Mouse (Mus musculus) myocyte (in vitro differentiated cells): Measurements from ENCODE around the gene Stpg3.

Experiments
- CEBPB ChIP-seq: IDR thresholded peaks from 2 replicates; pipeline ENCODE4 v1.6.1; 2011; ENCODE audit warnings: mild to moderate bottlenecking, moderate library complexity; ENCODE audit not compliant: poor library complexity, insufficient read depth, severe bottlenecking
- E2F4 ChIP-seq: IDR thresholded peaks from one replicate; pipeline ENCODE4 v1.6.1; 2011; ENCODE audit warnings: mild to moderate bottlenecking, control low read depth, moderate library complexity; ENCODE audit not compliant: insufficient read depth
- MAX ChIP-seq: IDR thresholded peaks from one replicate; pipeline ENCODE4 v1.6.1; 2011; ENCODE audit warnings: low read depth, mild to moderate bottlenecking, control low read depth
- MYOD1 ChIP-seq, 3 experiments: IDR thresholded peaks; one replicate each; pipeline ENCODE4 v1.6.1; 2011; ENCODE audit warnings: control low read depth in 2 of 3, low read depth in 2 of 3, mild to moderate bottlenecking in 2 of 3, moderate library complexity in 1 of 3; ENCODE audit not compliant: insufficient read length in 2 of 3, control insufficient read depth in 1 of 3
- MYOG ChIP-seq, 3 experiments: IDR thresholded peaks; one replicate each; pipeline ENCODE4 v1.6.1; 2011; ENCODE audit warnings: control low read depth in 2 of 3, low read depth in 2 of 3, mild to moderate bottlenecking in 2 of 3; ENCODE audit not compliant: insufficient read length in 2 of 3, control insufficient read depth in 1 of 3, insufficient read depth in 1 of 3
- POLR2A ChIP-seq: IDR thresholded peaks from one replicate; pipeline ENCODE4 v1.6.1; 2011; ENCODE audit warnings: low read depth, mild to moderate bottlenecking, control low read depth, moderate library complexity; ENCODE audit not compliant: insufficient read length
- POLR2AphosphoS2 ChIP-seq: IDR thresholded peaks from one replicate; pipeline ENCODE4 v1.6.1; 2011; ENCODE audit warnings: low read depth, control low read depth; ENCODE audit not compliant: insufficient read length
- REST ChIP-seq: IDR thresholded peaks from one replicate; pipeline ENCODE4 v1.6.1; 2011; ENCODE audit warnings: mild to moderate bottlenecking, control low read depth, moderate library complexity; ENCODE audit not compliant: insufficient read depth, insufficient read length
- SRF ChIP-seq: IDR thresholded peaks from one replicate; pipeline ENCODE4 v1.6.1; 2011; ENCODE audit warnings: low read depth; ENCODE audit not compliant: control insufficient read depth, insufficient read length
- TCF12 ChIP-seq: IDR thresholded peaks from one replicate; pipeline ENCODE4 v1.6.1; 2011; ENCODE audit warnings: mild to moderate bottlenecking, control low read depth; ENCODE audit not compliant: poor library complexity, insufficient read depth, severe bottlenecking
- TCF3 ChIP-seq: IDR thresholded peaks from one replicate; pipeline ENCODE4 v1.6.1; 2011; ENCODE audit warnings: low read depth, control low read depth; ENCODE audit not compliant: insufficient read length
- USF1 ChIP-seq: IDR thresholded peaks from one replicate; pipeline ENCODE4 v1.6.1; 2011; ENCODE audit warnings: low read depth, mild to moderate bottlenecking, control low read depth, moderate library complexity

DNA sequence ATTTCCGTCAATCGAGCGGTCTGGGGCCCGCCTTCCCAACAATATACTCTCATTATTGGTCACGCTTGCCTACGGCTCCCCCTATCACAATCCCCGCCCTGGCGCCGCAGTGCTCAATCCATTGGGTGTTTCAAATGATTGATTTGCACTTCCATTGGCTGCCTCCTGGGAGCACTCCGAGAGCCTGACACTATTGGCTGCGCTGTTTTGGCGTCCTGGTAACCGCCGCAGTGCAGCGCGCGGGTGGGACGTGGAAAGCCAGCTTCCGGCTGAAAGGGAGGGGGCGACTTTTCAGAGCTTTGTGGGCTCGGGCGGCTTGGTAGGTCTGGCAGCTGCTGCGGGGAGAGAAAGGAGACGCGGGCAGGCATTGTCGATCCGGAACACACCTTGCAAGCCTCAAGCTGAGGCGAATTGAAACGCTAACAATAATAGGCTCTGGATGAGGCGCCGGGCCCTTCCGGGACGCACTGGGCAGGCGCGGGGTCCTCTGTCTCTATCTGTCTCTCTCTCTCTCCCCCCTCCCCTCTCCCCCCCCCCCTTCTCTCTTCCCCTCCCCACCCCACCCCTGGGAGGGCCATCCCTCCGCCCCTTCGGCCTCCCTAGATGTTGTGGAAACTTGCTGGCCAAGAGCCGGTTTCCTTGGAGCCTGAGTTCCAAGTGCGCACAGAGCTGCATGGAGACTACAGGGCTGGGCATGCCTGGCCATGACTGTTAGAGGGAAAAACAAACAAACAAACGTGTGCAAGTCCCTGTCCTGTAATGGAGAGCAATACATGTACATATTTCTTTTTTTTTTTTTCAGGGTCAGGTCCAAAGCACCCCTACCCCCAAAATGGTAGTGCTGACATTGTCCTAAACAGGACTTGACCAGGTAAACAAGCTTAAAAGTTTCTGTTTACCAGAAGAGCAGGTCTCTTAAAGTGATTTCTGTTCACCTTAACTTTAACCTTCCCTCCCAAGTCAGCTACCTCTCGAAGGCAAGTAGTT, 10.6 kb upstream of the Stpg3 start:
- no peak for TF ChIP-seq CEBPB
- peak; percentile 77 for TF ChIP-seq POLR2AphosphoS2
- peak; percentile 58 for TF ChIP-seq POLR2A
- TF ChIP-seq MYOD1 (IDR thresholded peaks at IDR 0.05; ENCODE audit: control insufficient read depth in 1 of 3, insufficient read length in 2 of 3, low read depth in 2 of 3): peak in 2 of 3 experiments; percentile 45 to 54
- TF ChIP-seq MYOG (IDR thresholded peaks at IDR 0.05; ENCODE audit: control insufficient read depth in 1 of 3, insufficient read depth in 1 of 3, insufficient read length in 2 of 3, low read depth in 2 of 3): peak in 2 of 3 experiments; percentile 33 to 44
- TF ChIP-seq TCF12: no peak
- no peak for TF ChIP-seq MAX
- peak; percentile 32 for TF ChIP-seq E2F4
- no peak for TF ChIP-seq SRF
- no peak for TF ChIP-seq USF1
- no peak for TF ChIP-seq TCF3
- no peak for TF ChIP-seq REST
